Mouse (Mus musculus) C2C12 (cell line): ENCODE measurements at regions not wholly inside any gene's neighbourhood (a gene's known extent, or its start where the extent isn't known, plus 50 kb on each side); places are given as distances from the start of the nearest gene placed in this dataset.

Experiments
- CEBPB ChIP-seq: IDR thresholded peaks from one replicate; pipeline ENCODE4 v1.6.1; 2011; ENCODE audit warnings: low read depth, mild to moderate bottlenecking, control low read depth, moderate library complexity
- CTCF ChIP-seq: IDR thresholded peaks from one replicate; pipeline ENCODE4 v1.5.1; 2011; ENCODE audit not compliant: control insufficient read depth, insufficient read depth, insufficient read length
- FOSL1 ChIP-seq: IDR thresholded peaks from one replicate; pipeline ENCODE4 v1.8.0; 2011; ENCODE audit warnings: mild to moderate bottlenecking, low read length; ENCODE audit not compliant: poor library complexity, insufficient read depth, severe bottlenecking
- MAX ChIP-seq: IDR thresholded peaks from one replicate; pipeline ENCODE4 v1.6.1; 2011; ENCODE audit warnings: mild to moderate bottlenecking, control low read depth
- MYOD1 ChIP-seq: IDR thresholded peaks from one replicate; pipeline ENCODE4 v1.6.1; 2011; ENCODE audit warnings: low read depth; ENCODE audit not compliant: control insufficient read depth, insufficient read length
- MYOG ChIP-seq: IDR thresholded peaks from one replicate; pipeline ENCODE4 v1.6.1; 2011; ENCODE audit not compliant: control insufficient read depth, insufficient read length; ENCODE audit errors: extremely low read depth
- USF1 ChIP-seq: IDR thresholded peaks from one replicate; pipeline ENCODE4 v1.6.1; 2011; ENCODE audit warnings: low read depth, mild to moderate bottlenecking, control low read depth, moderate library complexity

GRCm38 (mm10) chr19:54722091-54722490 is 404.9 kb downstream of the Gpam start:
- TF ChIP-seq CTCF (no peak), MAX (no peak), MYOG (no peak), FOSL1 (no peak), MYOD1 (no peak), CEBPB (no peak), USF1 (no peak)
